Mouse (Mus musculus): ENCODE measurements at regions not wholly inside any gene's neighbourhood (a gene's known extent, or its start where the extent isn't known, plus 50 kb on each side); places are given as distances from the start of the nearest gene placed in this dataset.
A peak's percentile ranks its signal among the peaks of the same experiment; 100 is the strongest.
"Not testable (repeated sequence)": the region's sequence is repeated elsewhere in the genome, so short reads cannot be mapped to it uniquely, and the experiment has no call there.

GRCm38 (mm10) chr12:22156467-22157037 is 739.1 kb upstream of the Ywhaq start:
- DNase-seq (ENCODE audit: low spot score in 2 of 2), result peak; percentile 14 to 24

- not testable (repeated sequence) for DNase-seq (ENCODE audit: low spot score in 2 of 2)
Observed at GRCm38 (mm10) chr12:22155341-22155740, 737.9 kb upstream of the Ywhaq start.
